Mouse (Mus musculus) erythroblast, embryonic 14.5 days (primary cell): ENCODE results near the gene Tmem186. TPM values are rescaled to one million over a fixed set of nuclear protein-coding genes. Genes with fewer than 3 reads are reported as not detected.

Experiments
- H3K27me3 ChIP-seq: 2 replicates; pipeline ENCODE4 v1.6.1; 2012; ENCODE audit warnings: inconsistent platforms; ENCODE audit not compliant: control insufficient read depth
- H3K36me3 ChIP-seq: 2 replicates; pipeline ENCODE4 v1.6.1; 2012; ENCODE audit warnings: mild to moderate bottlenecking, inconsistent platforms; ENCODE audit not compliant: control insufficient read depth
- H3K4me1 ChIP-seq: 2 replicates; pipeline ENCODE4 v1.6.1; 2012; ENCODE audit warnings: inconsistent platforms; ENCODE audit not compliant: control insufficient read depth
- H3K4me3 ChIP-seq: replicated peaks from 2 replicates; pipeline ENCODE3; 2012; ENCODE audit warnings: moderate library complexity, mild to moderate bottlenecking, inconsistent platforms
- H3K9me3 ChIP-seq: 2 replicates; pipeline ENCODE4 v1.6.1; 2012; ENCODE audit warnings: low read length, inconsistent platforms, mixed read lengths; ENCODE audit not compliant: control insufficient read depth
- GATA1 ChIP-seq: IDR thresholded peaks from 2 replicates; pipeline ENCODE4 v1.6.1; 2012; ENCODE audit warnings: low read length, inconsistent platforms, mixed read lengths
- TAL1 ChIP-seq: IDR thresholded peaks from 3 replicates; pipeline ENCODE4 v1.6.1; 2012; ENCODE audit warnings: low read length, inconsistent platforms, mixed read lengths
- polyA plus RNA-seq: library from polyadenylated mRNA; stranded (reverse); fragments of >175 nt; gene quantifications from 2 replicates; pipeline ENCODE4 v1.2.3, GENCODE M21; 2012

Tmem186 gene
- polyA plus RNA-seq, 1 experiment, result 0.35 TPM

- Histone ChIP-seq H3K36me3 (peaks cover 45% of the 10 kb centered on the region), H3K9me3 (no peaks in the 10 kb centered on the region), H3K4me1 (peaks cover 87% of the 10 kb centered on the region), H3K27me3 (0 out of 2 replicates have a peak, but pooled peaks cover 2% of the 10 kb centered on the region), H3K4me3 (peak overlapping the region; percentile 52)
- no peak for TF ChIP-seq TAL1
- no peak for TF ChIP-seq GATA1
Observed at GRCm38 (mm10) chr16:8676800-8677199, 39.3 kb upstream of the Tmem186 start.

GRCm38 (mm10) chr16:8676228-8676627, 38.7 kb upstream of the Tmem186 start:
- peak overlapping the region; percentile 52 for H3K4me3 ChIP-seq
- peaks cover 39% of the 10 kb centered on the region for H3K36me3 ChIP-seq
- no peaks in the 10 kb centered on the region for H3K9me3 ChIP-seq
- 0 out of 2 replicates have a peak, but pooled peaks cover 2% of the 10 kb centered on the region for H3K27me3 ChIP-seq
- peak; percentile 52 for TF ChIP-seq GATA1
- peak; percentile 87 for TF ChIP-seq TAL1
- peaks cover 92% of the 10 kb centered on the region for H3K4me1 ChIP-seq

- TF ChIP-seq GATA1, result no peak
- TF ChIP-seq TAL1, result no peak
- Histone ChIP-seq H3K4me3 (peak overlapping the region; percentile 52), H3K4me1 (peaks cover 92% of the 10 kb centered on the region), H3K27me3 (0 out of 2 replicates have a peak, but pooled peaks cover 2% of the 10 kb centered on the region), H3K9me3 (no peaks in the 10 kb centered on the region), H3K36me3 (peaks cover 37% of the 10 kb centered on the region)
Observed at GRCm38 (mm10) chr16:8675559-8675958, 38.0 kb upstream of the Tmem186 start.

- Histone ChIP-seq H3K27me3 (0 out of 2 replicates have a peak, but pooled peaks cover 2% of the 10 kb centered on the region), H3K4me3 (peak overlapping the region; percentile 42), H3K4me1 (peaks cover 94% of the 10 kb centered on the region), H3K9me3 (no peaks in the 10 kb centered on the region), H3K36me3 (peaks cover 41% of the 10 kb centered on the region)
- no peak for TF ChIP-seq TAL1
- TF ChIP-seq GATA1, result no peak
Observed at GRCm38 (mm10) chr16:8674165-8674564, 36.7 kb upstream of the Tmem186 start.

- H3K36me3 ChIP-seq, result peaks cover 43% of the 10 kb centered on the region
- H3K4me1 ChIP-seq, result peaks cover 94% of the 10 kb centered on the region
- TF ChIP-seq TAL1 (no peak), GATA1 (no peak)
- H3K4me3 ChIP-seq, result no peak overlapping the region
- H3K9me3 ChIP-seq, result no peaks in the 10 kb centered on the region
- H3K27me3 ChIP-seq, result 0 out of 2 replicates have a peak, but pooled peaks cover 2% of the 10 kb centered on the region
Observed at GRCm38 (mm10) chr16:8673343-8673742, 35.8 kb upstream of the Tmem186 start.

- Histone ChIP-seq H3K4me1 (peaks cover 94% of the 10 kb centered on the region), H3K9me3 (no peaks in the 10 kb centered on the region), H3K36me3 (peaks cover 47% of the 10 kb centered on the region), H3K27me3 (0 out of 2 replicates have a peak, but pooled peaks cover 2% of the 10 kb centered on the region), H3K4me3 (peak overlapping the region; percentile 78)
- TF ChIP-seq GATA1 (no peak), TAL1 (no peak)
Observed at GRCm38 (mm10) chr16:8672811-8673210, 35.3 kb upstream of the Tmem186 start.

- H3K36me3 ChIP-seq, result peaks cover 48% of the 10 kb centered on the region
- H3K4me1 ChIP-seq, result peaks cover 94% of the 10 kb centered on the region
- H3K4me3 ChIP-seq, result peak overlapping the region; percentile 78
- H3K9me3 ChIP-seq, result no peaks in the 10 kb centered on the region
- 0 out of 2 replicates have a peak, but pooled peaks cover 2% of the 10 kb centered on the region for H3K27me3 ChIP-seq
- no peak for TF ChIP-seq GATA1
- TF ChIP-seq TAL1, result no peak
Observed at GRCm38 (mm10) chr16:8672350-8672687, 34.8 kb upstream of the Tmem186 start.

GRCm38 (mm10) chr16:8671551-8672349, 34.2 kb upstream of the Tmem186 start, which contains the start of gene Carhsp1:
Carhsp1 (minus strand) TSS chr16:8672155.
- H3K27me3 ChIP-seq, result 0 out of 2 replicates have a peak, but pooled peaks cover 2% of the 10 kb centered on the region

More at GRCm38 (mm10) chr16:8671551-8672349, 34.2 kb upstream of the Tmem186 start, which contains the start of gene Carhsp1:
- Histone ChIP-seq H3K4me1 (peaks cover 94% of the 10 kb centered on the region), H3K4me3 (peak within 1 kb of the TSS; percentile 78), H3K9me3 (no peaks in the 10 kb centered on the region), H3K36me3 (peaks cover 49% of the 10 kb centered on the region)
- TF ChIP-seq TAL1, result no peak
- no peak for TF ChIP-seq GATA1
